Mouse (Mus musculus): Measurements from ENCODE around the gene L3mbtl3.

Gene L3mbtl3

GRCm38 (mm10) chr10:26337896-26338503 lies 37.8 kb downstream of the L3mbtl3 start:
- no peak for DNase-seq

- no peak for DNase-seq
Measured at GRCm38 (mm10) chr10:26333966-26334365, 41.8 kb downstream of the L3mbtl3 start.

GRCm38 (mm10) chr10:26332781-26333180 lies 43.0 kb downstream of the L3mbtl3 start:
- no peak for DNase-seq

DNA sequence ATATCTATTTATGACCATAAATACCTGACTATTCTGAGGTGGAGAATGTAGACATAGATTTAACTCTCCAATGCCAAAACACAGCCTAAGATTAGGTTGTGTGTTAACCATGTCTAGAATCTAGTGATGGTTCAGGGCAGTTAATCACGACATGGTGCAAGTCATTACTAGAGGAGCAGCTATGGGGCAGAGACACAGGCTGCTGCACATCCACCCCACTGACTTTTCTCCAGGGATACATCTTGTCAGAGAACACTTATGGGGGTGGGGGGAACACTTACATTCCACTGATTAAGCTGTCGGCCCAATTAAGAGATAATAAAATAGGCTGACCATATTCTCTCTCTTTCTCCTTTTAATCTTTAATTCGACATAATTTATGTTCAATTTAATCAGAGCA lies 46.9 kb downstream of the L3mbtl3 start:
- DNase-seq, result no peak

DNA sequence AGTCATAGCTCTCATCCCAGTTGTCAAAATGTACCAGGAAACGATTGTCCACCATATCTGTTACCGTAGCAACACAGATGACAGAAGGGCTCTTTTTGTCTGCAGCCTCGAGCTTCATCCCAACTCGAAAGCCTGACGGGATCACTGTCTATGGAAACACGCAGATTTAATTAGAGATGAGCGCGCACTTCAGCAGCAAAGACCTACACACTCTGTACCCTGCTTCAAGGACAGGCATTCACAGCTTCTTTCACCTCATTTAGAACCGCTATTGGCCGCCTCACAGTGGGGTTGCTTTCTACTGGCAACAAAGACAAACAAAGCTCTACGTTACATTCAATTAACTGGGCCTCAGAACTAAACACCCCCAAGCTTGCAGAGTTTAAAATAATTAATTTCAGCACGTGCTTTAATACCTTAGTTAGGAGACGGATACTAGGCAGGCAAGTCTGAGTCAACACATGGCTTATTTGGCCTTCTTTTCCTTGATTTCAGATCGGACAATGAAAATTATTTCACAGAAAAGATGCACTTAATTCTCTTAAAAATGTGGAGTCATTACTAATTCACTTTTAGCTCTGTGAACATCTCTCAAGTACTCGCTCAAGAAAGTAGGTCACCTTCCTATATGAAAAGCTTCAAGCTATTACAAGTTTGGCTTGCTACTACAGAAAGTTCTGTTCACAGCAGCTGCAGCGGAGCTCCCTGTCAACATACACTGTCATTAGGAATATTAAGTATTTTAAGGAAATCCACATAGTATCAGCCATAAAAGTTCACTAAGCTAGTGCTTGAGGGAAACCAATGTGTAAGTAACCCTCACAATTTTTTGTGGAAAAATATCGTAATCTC lies 47.9 kb downstream of the L3mbtl3 start:
- DNase-seq, result no peak

DNA sequence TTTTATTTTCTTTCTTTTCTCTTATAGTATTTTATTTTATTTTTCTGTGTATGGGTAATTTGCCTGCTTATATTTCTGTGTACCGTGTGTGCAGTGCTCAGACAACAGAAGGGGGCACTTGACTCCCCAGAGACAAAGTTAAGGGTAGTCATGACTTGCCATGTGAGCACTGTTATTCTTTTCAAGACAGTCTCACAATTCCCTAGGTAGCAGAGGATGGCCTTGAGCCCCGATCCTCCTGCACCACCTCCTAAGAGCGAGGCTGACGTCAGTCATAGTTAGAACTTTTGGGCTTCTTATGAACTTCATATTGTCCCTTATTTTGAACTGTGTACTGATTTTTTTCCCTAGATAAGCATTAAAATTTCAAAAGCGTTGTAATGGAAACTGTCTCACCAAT lies 48.5 kb downstream of the L3mbtl3 start:
- no peak for DNase-seq

DNA sequence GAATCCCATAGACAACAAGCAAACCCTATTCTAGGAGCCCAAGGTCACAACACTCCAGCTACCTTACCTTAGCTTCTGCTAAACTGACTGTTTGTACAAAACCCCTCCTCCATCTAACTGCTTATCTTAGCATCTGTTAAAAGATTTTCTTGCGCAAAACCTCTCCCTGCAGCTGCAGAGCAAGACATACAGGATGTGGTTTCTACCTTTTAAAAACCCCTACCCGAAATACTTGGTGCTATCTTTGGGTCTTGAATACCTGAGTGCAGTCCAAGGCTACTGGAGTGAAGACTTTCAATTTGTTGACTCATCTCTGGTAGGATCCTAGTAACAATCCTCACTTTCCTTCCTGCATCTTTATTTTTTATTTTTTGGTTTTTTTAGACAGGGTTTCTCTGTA lies 50.5 kb downstream of the L3mbtl3 start:
- DNase-seq, result no peak

GRCm38 (mm10) chr10:26322344-26323051 lies 53.3 kb downstream of the L3mbtl3 start:
- peak in 1 of 2 experiments; percentile 10 for DNase-seq

- DNase-seq, result no peak
Measured at GRCm38 (mm10) chr10:26320679-26321078, 55.1 kb downstream of the L3mbtl3 start.

DNA sequence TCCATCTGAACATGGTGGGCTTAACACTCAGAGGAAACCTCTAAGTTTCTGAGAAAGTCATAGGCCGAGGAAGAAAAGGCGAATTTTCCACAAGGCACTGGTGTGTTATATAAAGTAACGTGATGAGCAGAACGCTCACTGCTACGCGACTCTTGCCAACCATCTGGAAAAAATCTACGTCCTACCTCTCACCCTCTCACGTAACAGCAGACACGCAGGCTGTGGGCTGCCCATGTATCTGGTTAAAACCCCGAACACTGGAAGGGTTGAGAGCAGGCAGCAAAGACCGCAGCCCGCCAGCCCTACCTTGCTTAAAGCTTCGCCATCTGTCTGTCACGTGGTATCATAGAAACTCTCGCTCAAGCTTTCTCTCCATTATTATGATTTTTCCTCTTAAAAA lies 61.4 kb downstream of the L3mbtl3 start:
- no peak for DNase-seq

DNA sequence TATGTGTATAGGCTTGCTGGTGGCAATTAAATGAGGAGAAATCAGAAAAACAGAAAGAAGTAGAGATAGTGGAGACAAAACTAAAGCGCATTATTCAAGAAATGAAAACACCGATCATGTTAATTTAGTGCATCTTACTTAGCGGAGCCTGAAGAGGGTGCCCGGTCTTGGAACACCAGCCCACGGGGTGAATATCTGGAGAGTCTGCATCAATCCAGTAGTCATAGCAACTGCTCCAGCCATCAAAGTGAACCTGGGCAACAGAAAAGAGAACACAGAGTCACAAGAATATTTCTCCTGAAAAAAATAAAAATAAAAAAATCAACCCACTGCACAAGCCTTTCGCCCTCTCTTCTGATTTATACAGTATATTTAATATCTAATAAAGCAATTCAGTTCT lies 72.3 kb downstream of the L3mbtl3 start:
- DNase-seq, result no peak

DNA sequence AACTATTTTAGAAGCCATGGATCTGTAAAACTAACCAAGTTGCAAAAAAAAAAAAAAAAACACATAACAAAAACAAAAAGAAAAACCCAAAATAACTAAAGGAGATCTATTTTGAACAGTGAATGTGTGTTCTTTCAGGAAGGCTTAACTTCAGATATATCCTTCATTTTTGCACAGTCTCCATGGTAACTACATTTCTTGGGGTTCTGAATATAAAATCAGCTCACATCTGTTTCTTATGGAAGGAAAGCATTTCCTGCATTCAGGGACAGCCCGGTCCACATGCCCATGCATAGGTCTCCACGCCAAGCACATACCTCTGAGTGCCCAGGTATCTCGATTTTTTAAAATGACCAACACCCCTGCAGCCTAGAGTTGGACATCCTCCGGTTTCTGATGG lies 73.4 kb downstream of the L3mbtl3 start:
- no peak for DNase-seq

DNA sequence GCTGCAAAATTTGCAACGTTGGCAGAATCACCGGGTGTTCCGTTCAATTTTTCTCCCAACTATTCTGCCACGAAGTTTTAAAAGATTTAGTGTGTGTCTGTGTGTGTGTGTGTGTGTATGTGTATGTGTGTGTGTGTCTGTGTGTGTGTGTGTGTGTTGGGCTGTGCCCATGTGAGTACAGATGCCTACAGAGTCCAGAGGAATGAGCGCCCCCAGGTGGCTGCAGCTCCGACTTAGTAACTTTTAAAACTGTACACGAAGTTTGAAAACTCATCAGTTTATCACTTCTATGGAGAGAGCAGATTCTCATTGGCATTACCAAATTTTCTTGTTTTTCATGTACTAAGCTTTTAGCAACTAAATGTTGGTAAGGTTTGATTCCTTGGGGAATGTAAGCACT lies 78.1 kb downstream of the L3mbtl3 start:
- no peak for DNase-seq

DNA sequence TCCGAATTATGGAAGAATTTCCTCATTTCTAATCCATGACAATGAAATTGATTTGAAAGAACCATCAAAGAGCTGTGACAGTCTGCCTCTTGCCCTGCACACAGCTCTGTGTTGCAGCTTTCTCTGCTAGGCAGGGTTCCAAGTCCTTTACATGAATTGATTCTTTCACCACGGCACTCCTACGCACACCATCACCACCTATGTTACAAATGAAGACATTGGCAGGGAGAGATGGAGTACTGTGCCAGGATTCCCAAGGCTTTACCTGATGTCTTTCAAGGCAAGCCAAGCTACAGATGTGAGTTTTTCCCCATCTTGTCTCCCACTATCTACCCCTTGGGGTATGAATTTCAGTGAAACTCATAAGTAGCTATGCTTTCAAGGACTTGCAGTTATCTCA lies 78.6 kb downstream of the L3mbtl3 start:
- DNase-seq, result no peak

DNA sequence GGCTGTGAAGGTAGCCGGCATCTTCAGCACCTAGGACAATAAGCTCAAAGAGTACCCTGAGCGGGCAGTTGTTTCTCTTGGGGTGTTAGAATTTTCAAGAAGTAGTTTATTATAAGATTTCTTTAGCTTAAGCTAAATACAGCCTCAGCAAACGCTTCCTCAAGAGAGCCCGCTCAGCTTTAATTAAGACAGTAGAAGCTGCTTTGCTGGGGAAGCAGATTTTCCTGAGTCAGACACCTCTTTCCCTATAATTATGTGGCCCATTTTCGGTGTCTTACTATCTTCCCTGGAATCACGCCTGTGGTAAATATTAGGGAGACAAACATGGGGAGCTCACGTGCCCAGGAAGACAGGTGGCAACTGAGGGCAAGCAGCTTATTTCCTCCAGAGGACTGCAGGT lies 88.6 kb downstream of the L3mbtl3 start:
- DNase-seq, result no peak

DNA sequence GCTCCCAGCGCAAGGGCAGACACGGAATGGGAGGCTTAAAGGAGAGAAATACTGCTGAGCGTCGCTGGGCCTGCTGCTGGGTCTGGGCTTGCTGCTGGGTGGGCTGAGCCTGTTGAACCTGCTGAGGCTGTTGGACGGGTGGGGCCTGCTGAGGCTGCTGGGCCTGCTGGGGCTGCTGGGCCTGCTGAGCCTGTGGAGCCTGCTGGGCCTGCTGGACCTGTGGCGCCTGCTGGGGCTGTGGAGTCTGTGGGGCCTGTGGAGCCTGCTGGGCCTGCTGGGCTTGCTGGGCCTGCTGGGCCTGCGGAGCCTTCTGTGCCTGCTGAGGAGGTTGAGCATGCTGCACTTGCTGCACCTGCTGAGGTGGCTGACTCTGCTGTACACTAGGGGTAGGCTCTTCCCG lies 95.8 kb downstream of the L3mbtl3 start:
- DNase-seq, result no peak

DNA sequence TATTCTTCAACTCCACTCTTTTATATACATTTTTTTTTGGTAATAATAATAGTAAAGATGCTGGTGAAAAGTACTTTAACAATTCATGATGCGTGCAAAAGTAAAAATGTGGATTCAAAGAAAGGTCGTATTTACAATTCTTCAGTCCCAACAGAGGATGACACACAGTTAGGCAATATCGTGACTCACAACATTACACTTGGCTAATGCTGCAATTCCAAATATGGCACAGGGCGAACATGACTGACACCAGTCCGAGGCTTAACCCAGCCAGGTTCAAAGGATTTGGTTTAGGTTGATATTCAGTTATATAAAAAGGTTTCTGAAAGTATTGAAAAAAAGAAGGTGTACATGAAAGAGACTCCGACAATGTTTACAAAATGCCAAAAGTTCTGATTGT lies 100.4 kb downstream of the L3mbtl3 start:
- DNase-seq, result no peak

- no peak for DNase-seq
Measured at GRCm38 (mm10) chr10:26263744-26264459, 111.9 kb downstream of the L3mbtl3 start.

GRCm38 (mm10) chr10:26259908-26260307 lies 115.9 kb downstream of the L3mbtl3 start:
- DNase-seq, result no peak

GRCm38 (mm10) chr10:26249426-26250165 lies 126.2 kb downstream of the L3mbtl3 start:
- DNase-seq, result no peak

DNA sequence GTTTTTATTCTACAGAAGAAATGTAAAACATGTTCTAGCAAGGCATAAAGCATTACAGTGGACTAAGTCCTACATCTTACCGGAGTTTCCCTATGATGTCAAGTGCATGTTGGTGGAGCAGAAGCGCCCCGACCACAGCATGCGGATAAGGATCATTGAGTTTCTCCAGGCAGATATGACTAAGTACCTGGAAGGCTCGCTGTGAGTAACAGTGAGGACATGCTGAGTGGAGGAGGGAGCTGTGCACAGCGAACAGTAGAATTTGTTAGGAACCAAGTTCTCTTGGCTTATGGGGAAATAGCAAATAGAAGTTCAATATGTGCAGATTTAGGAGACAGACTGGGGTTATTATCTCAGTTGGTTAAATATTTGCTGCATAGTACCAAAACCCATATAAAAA lies 131.3 kb downstream of the L3mbtl3 start:
- DNase-seq, result no peak

- no peak for DNase-seq
Measured at GRCm38 (mm10) chr10:26243203-26243602, 132.6 kb downstream of the L3mbtl3 start.

- DNase-seq, result no peak
Measured at GRCm38 (mm10) chr10:26239090-26239489, 136.7 kb downstream of the L3mbtl3 start.

All from spleen, adult 18-20 months (tissue).